Mouse (Mus musculus): ENCODE results near the gene Gtf2ird1. TPM values are rescaled to one million over a fixed set of nuclear protein-coding genes. Genes with fewer than 3 reads are reported as not detected.

The Gtf2ird1 gene
- polyA plus RNA-seq, 1 experiment from 2014 or later = 57.3 TPM

DNA sequence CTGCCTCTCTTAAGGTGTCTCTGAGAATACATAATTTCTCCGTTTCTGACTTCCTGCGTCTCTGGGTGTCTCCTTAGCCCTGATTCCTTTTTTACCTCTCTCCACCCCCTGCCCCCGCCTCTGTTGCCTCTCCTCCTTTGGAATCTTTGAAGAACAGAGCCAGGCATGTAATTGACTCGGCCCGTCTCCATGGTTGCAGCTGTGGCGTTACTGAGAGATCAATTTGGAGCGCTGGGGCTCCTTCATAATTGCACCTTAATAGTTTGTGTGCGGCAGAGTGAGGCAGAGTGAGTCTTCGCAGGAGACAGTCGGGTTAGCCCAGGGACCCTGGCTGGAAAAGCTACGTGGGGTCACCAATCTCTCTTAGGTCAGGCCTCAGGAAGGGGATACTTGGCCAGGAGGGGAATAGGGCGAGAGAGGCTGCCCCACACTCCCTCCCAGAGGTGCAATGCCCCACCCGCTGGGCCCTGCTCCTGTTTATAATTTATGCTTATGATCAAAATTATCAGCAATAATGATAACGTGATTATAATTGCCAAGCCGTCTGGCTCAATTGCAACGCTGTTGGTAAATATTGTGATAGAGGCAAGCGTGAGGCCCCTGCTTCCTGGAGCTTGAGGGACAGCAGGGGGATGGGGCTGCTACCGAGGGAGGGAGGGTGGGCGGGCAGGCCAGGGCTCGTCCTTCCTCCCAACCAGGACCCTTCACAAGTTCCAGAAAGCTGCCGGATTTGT, 9.9 kb upstream of the Gtf2ird1 start:
- peak overlapping the region; percentile 1; the same call in 1 of the 2 replicates for H3K9ac ChIP-seq
- no peaks in the 10 kb centered on the region for H3K36me3 ChIP-seq (replicated peaks; ENCODE audit: control insufficient read depth, insufficient read depth)
- no peaks in the 10 kb centered on the region for H3K27me3 ChIP-seq (ENCODE audit: control insufficient read depth, insufficient read depth, low read length)
- peak overlapping the region; percentile 66 for H3K27ac ChIP-seq
- peaks cover 11% of the 10 kb centered on the region; the same call in 1 of the 2 replicates for H3K4me1 ChIP-seq (replicated peaks; ENCODE audit: control insufficient read depth, insufficient read depth, low read length)
- no peak overlapping the region for H3K4me3 ChIP-seq (replicated peaks; ENCODE audit: low read length)
- 10% methylated on average over 21 of the region's 21 CpGs for WGBS
- H3K9me3 ChIP-seq (ENCODE audit: control insufficient read depth, low read length) = no peaks in the 10 kb centered on the region
- H3K4me2 ChIP-seq (replicated peaks) = peak overlapping the region; percentile 23
- DNase-seq (ENCODE audit: low spot score) (peak; percentile 36), ATAC-seq (ENCODE audit: low FRiP score) (peak; percentile 40; the same call in 1 of the 2 replicates)

DNA sequence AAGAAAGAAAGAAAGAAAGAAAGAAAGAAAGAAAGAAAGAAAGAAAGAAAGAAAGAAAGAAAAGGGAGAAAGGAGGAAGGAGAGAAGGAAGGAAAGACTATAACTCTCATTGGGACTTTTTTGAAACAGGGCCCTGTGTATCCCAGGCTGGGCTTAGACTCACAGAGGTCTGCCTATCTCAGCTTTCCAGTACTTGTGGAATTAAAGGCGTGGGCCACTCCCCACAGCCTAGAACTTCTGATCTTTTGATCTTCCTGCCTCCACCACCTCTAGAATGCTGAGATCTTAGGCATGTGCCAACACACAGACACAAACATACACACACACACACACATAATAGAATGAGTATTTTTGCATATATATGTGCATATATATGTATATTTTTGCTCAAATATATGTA, 8.7 kb upstream of the Gtf2ird1 start:
- Histone ChIP-seq H3K4me3 (replicated peaks; ENCODE audit: low read length) (no peak overlapping the region), H3K27ac (no peak overlapping the region), H3K9me3 (ENCODE audit: control insufficient read depth, low read length) (no peaks in the 10 kb centered on the region), H3K4me1 (replicated peaks; ENCODE audit: control insufficient read depth, insufficient read depth, low read length) (peaks cover 11% of the 10 kb centered on the region; the same call in 1 of the 2 replicates), H3K27me3 (ENCODE audit: control insufficient read depth, insufficient read depth, low read length) (no peaks in the 10 kb centered on the region), H3K36me3 (replicated peaks; ENCODE audit: control insufficient read depth, insufficient read depth) (no peaks in the 10 kb centered on the region), H3K9ac (no peak overlapping the region), H3K4me2 (replicated peaks) (no peak overlapping the region)
- ATAC-seq (ENCODE audit: low FRiP score) = no peak
- WGBS = 86% methylated on average over 1 of the region's 1 CpGs
- no peak for DNase-seq (ENCODE audit: low spot score)

DNA sequence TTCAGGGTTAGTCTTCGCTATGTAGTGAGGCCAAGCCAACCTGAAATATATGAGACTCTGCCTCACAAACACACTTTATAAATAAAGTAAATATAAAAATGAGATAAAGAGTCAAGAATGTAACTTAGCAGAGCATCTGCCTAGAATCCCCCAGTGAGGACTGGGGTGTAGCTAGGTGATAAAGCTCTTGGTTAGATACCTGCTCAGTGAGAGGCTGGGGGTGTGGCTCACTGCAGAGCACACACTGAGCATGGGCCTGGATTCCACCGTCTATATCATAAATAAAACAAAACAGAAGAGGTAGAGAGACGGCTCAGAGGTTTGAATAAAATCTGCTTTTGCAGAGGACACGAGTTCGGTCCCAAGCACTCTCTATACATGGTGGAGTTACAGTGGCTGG, 7.7 kb upstream of the Gtf2ird1 start:
- Histone ChIP-seq H3K9me3 (ENCODE audit: control insufficient read depth, low read length) (no peaks in the 10 kb centered on the region), H3K4me1 (replicated peaks; ENCODE audit: control insufficient read depth, insufficient read depth, low read length) (peaks cover 11% of the 10 kb centered on the region; the same call in 1 of the 2 replicates), H3K27me3 (ENCODE audit: control insufficient read depth, insufficient read depth, low read length) (no peaks in the 10 kb centered on the region), H3K9ac (no peak overlapping the region), H3K36me3 (replicated peaks; ENCODE audit: control insufficient read depth, insufficient read depth) (no peaks in the 10 kb centered on the region), H3K27ac (no peak overlapping the region), H3K4me2 (replicated peaks) (no peak overlapping the region), H3K4me3 (replicated peaks; ENCODE audit: low read length) (no peak overlapping the region)
- DNase-seq (ENCODE audit: low spot score) (no peak), ATAC-seq (ENCODE audit: low FRiP score) (no peak)
- 86% methylated on average over 5 of the region's 5 CpGs for WGBS

DNA sequence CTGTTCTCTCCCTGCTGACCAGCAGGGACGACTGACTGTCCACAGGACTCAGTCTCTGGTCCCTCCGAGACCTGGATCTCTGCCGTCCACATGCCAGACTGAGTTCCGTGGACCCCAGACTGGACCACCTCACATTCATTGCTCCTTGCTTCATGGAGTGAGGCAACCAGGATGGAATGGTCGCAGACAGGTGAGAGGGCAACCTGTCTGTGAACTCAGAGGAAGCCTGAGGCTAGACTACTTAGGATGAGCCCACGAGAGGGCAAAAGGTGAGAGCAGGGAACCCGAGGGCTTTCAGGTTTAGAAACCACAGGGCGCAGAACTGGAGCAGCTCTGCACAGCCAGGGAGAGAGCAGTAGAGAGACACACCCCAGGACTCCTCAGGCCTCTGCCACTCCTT, 6.2 kb upstream of the Gtf2ird1 start:
- ATAC-seq (ENCODE audit: low FRiP score) (no peak), DNase-seq (ENCODE audit: low spot score) (no peak)
- Histone ChIP-seq H3K27ac (no peak overlapping the region), H3K36me3 (replicated peaks; ENCODE audit: control insufficient read depth, insufficient read depth) (no peaks in the 10 kb centered on the region), H3K4me3 (replicated peaks; ENCODE audit: low read length) (no peak overlapping the region), H3K4me1 (replicated peaks; ENCODE audit: control insufficient read depth, insufficient read depth, low read length) (peaks cover 11% of the 10 kb centered on the region; the same call in 1 of the 2 replicates), H3K27me3 (ENCODE audit: control insufficient read depth, insufficient read depth, low read length) (no peaks in the 10 kb centered on the region), H3K4me2 (replicated peaks) (no peak overlapping the region), H3K9me3 (ENCODE audit: control insufficient read depth, low read length) (no peaks in the 10 kb centered on the region), H3K9ac (no peak overlapping the region)
- WGBS = 78% methylated on average over 8 of the region's 8 CpGs

DNA sequence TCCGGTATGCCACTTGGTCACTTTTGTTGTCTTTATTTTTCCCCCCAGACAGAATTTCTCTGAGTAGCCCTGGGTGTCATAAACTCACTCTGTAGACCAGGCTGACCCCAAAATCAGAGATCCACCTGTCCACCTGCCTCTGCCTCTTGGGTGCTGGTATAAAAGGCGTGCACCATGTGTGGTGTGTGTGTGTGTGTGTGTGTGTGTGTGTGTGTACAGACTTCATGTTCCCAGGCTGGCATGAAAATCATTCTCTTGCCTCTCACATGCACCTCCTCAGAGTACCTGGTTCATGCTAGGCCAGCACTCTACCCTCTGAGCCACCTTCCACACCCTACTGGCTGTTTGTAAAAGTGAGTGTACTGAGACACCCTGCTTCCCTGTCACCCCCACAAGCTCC, 5.8 kb upstream of the Gtf2ird1 start:
- Histone ChIP-seq H3K9me3 (ENCODE audit: control insufficient read depth, low read length) (no peaks in the 10 kb centered on the region), H3K27me3 (ENCODE audit: control insufficient read depth, insufficient read depth, low read length) (no peaks in the 10 kb centered on the region), H3K9ac (no peak overlapping the region), H3K36me3 (replicated peaks; ENCODE audit: control insufficient read depth, insufficient read depth) (no peaks in the 10 kb centered on the region), H3K4me3 (replicated peaks; ENCODE audit: low read length) (no peak overlapping the region), H3K27ac (no peak overlapping the region), H3K4me1 (replicated peaks; ENCODE audit: control insufficient read depth, insufficient read depth, low read length) (peaks cover 11% of the 10 kb centered on the region; the same call in 1 of the 2 replicates), H3K4me2 (replicated peaks) (no peak overlapping the region)
- DNase-seq (ENCODE audit: low spot score) = no peak
- 87% methylated on average over 2 of the region's 2 CpGs for WGBS
- no peak for ATAC-seq (ENCODE audit: low FRiP score)

DNA sequence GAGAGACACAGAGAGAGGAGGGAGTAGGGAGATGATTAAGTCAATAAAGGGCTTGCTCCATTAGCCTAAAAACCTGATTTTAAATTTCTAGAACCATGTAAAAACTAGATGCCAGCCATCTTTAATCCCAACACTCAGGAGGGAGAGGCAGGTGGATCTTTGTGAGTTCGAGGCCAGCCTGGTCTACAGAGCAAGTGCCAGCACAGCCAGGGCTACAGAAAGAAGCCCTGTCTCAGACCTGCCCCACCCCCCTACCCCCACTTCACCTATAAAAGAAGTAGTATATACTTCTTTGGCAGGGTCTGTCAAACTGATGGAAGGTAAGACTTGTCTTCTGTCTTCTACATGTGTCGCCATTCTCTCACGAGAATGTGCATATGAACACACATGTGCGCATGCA, 4.0 kb upstream of the Gtf2ird1 start:
- Histone ChIP-seq H3K27me3 (ENCODE audit: control insufficient read depth, insufficient read depth, low read length) (no peaks in the 10 kb centered on the region), H3K9me3 (ENCODE audit: control insufficient read depth, low read length) (no peaks in the 10 kb centered on the region), H3K4me2 (replicated peaks) (no peak overlapping the region), H3K4me3 (replicated peaks; ENCODE audit: low read length) (no peak overlapping the region), H3K9ac (no peak overlapping the region), H3K4me1 (replicated peaks; ENCODE audit: control insufficient read depth, insufficient read depth, low read length) (no peaks in the 10 kb centered on the region), H3K27ac (no peak overlapping the region), H3K36me3 (replicated peaks; ENCODE audit: control insufficient read depth, insufficient read depth) (no peaks in the 10 kb centered on the region)
- ATAC-seq (ENCODE audit: low FRiP score) = no peak
- 96% methylated on average over 4 of the region's 4 CpGs for WGBS
- DNase-seq (ENCODE audit: low spot score) = no peak

DNA sequence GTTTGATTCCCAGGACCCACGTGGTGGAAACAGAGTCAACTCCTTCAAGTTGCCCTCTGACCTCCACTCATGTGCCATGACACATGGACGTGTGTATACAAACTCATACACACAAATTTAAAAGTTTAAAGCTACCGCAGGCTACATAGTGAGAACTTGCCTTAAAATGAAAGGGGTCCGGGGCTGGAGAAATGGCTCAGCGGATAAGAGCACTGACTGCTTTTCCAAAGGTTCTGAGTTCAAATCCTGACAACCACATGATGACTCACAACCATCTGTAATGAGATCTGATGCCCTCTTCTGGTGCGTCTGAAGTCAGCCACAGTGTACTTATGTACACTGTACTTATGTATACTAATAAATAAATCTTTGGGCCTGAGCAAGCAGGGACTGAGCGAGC, 2.6 kb upstream of the Gtf2ird1 start:
- H3K27me3 ChIP-seq (ENCODE audit: control insufficient read depth, insufficient read depth, low read length) = no peaks in the 10 kb centered on the region
- H3K4me3 ChIP-seq (replicated peaks; ENCODE audit: low read length) = no peak overlapping the region
- WGBS = 88% methylated on average over 7 of the region's 7 CpGs

DNA sequence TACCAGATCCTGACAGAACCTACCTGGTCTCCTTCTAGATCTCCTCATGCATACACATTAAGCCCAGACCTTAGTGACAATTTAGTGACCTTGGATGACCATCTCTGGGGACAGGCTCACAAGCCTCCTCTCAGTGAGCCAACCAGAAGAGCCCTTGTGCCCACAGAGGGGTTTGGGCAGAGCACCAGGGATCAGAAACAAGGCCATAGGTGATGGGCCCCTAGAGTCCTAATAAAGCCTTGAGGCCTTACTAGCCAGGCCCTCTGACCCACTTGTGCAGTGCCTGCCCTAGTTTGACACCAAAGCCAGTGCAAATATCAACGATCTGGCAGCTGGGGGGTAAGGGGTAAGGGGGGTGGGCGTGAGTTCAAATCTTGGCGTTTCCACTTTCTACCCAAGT, 1.9 kb upstream of the Gtf2ird1 start:
- Histone ChIP-seq H3K27me3 (ENCODE audit: control insufficient read depth, insufficient read depth, low read length) (no peaks in the 10 kb centered on the region), H3K4me1 (replicated peaks; ENCODE audit: control insufficient read depth, insufficient read depth, low read length) (peaks cover 15% of the 10 kb centered on the region; the same call in 1 of the 2 replicates), H3K36me3 (replicated peaks; ENCODE audit: control insufficient read depth, insufficient read depth) (no peaks in the 10 kb centered on the region), H3K4me3 (replicated peaks; ENCODE audit: low read length) (no peak overlapping the region), H3K9me3 (ENCODE audit: control insufficient read depth, low read length) (no peaks in the 10 kb centered on the region), H3K9ac (no peak overlapping the region), H3K4me2 (replicated peaks) (no peak overlapping the region), H3K27ac (no peak overlapping the region)
- 84% methylated on average over 3 of the region's 3 CpGs for WGBS
- DNase-seq (ENCODE audit: low spot score) (no peak), ATAC-seq (ENCODE audit: low FRiP score) (no peak)

More for the DNA sequence above, 2.6 kb upstream of the Gtf2ird1 start:
- no peak for ATAC-seq (ENCODE audit: low FRiP score)
- H3K9ac ChIP-seq = no peak overlapping the region
- no peaks in the 10 kb centered on the region for H3K9me3 ChIP-seq (ENCODE audit: control insufficient read depth, low read length)
- H3K4me1 ChIP-seq (replicated peaks; ENCODE audit: control insufficient read depth, insufficient read depth, low read length) = peaks cover 11% of the 10 kb centered on the region; the same call in 1 of the 2 replicates
- H3K27ac ChIP-seq = no peak overlapping the region
- no peaks in the 10 kb centered on the region for H3K36me3 ChIP-seq (replicated peaks; ENCODE audit: control insufficient read depth, insufficient read depth)
- no peak overlapping the region for H3K4me2 ChIP-seq (replicated peaks)
- no peak for DNase-seq (ENCODE audit: low spot score)

DNA sequence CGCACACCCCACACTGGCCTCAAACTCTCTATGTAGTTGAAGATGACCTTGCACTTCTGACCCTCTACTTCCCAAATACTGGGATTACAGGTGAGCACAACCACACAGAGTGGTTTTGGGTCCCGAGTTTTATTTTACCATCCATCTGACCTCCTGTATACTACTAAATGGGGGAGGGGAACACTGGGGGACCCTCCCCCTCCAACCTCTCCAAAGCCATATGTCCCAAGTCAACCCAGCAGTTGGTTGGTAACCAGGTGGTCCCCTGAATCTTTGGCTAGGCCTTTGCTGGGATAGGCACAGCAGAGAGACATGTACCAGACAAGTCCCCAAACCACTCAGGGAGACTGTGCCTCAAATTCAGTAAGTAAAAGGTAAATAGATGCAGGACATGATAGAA, 855 bp upstream of the Gtf2ird1 start:
- DNase-seq (ENCODE audit: low spot score) (no peak), ATAC-seq (ENCODE audit: low FRiP score) (no peak)
- Histone ChIP-seq H3K9me3 (ENCODE audit: control insufficient read depth, low read length) (no peaks in the 10 kb centered on the region), H3K4me2 (replicated peaks) (no peak overlapping the region), H3K27ac (peak overlapping the region; percentile 95; the same call in 1 of the 2 replicates), H3K36me3 (replicated peaks; ENCODE audit: control insufficient read depth, insufficient read depth) (no peaks in the 10 kb centered on the region), H3K9ac (no peak overlapping the region), H3K27me3 (ENCODE audit: control insufficient read depth, insufficient read depth, low read length) (no peaks in the 10 kb centered on the region), H3K4me3 (replicated peaks; ENCODE audit: low read length) (no peak overlapping the region), H3K4me1 (replicated peaks; ENCODE audit: control insufficient read depth, insufficient read depth, low read length) (peaks cover 15% of the 10 kb centered on the region; the same call in 1 of the 2 replicates)
- 97% methylated on average over 2 of the region's 2 CpGs for WGBS
